Mouse (Mus musculus): ENCODE measurements at regions not wholly inside any gene's neighbourhood (a gene's known extent, or its start where the extent isn't known, plus 50 kb on each side); places are given as distances from the start of the nearest gene placed in this dataset.

- no peaks in the 10 kb centered on the region for H3K36me3 ChIP-seq (ENCODE audit: control insufficient read depth, insufficient read depth, low read length)
- 61% methylated on average over 1 of the region's 1 CpGs for WGBS
These were observed 61.3 kb upstream of the Bod1 start for GRCm38 (mm10) chr11:31732958-31733357.

GRCm38 (mm10) chr11:31734091-31734490, 62.4 kb upstream of the Bod1 start:
- Histone ChIP-seq H3K27ac (ENCODE audit: low read depth, low read length) (peak overlapping the region; percentile 50; the same call in 1 of the 2 replicates), H3K4me2 (ENCODE audit: low read length) (no peak overlapping the region), H3K4me3 (ENCODE audit: low read depth, low read length) (no peak overlapping the region), H3K27me3 (replicated peaks; ENCODE audit: control insufficient read depth, insufficient read depth, low read length) (no peaks in the 10 kb centered on the region), H3K36me3 (ENCODE audit: control insufficient read depth, insufficient read depth, low read length) (no peaks in the 10 kb centered on the region), H3K9ac (ENCODE audit: low read length) (no peak overlapping the region; the same call in 1 of the 2 replicates), H3K4me1 (ENCODE audit: control insufficient read depth, insufficient read depth, low read length) (peaks cover 4% of the 10 kb centered on the region; the same call in 1 of the 2 replicates), H3K9me3 (replicated peaks; ENCODE audit: control insufficient read depth, low read length) (no peaks in the 10 kb centered on the region)
- peak; percentile 79 for ATAC-seq
- DNase-seq (ENCODE audit: low spot score): peak; percentile 50
- 25% methylated on average over 4 of the region's 4 CpGs for WGBS

More at GRCm38 (mm10) chr11:31732958-31733357, 61.3 kb upstream of the Bod1 start:
- Histone ChIP-seq H3K4me2 (ENCODE audit: low read length) (no peak overlapping the region), H3K9ac (ENCODE audit: low read length) (no peak overlapping the region), H3K4me1 (ENCODE audit: control insufficient read depth, insufficient read depth, low read length) (peaks cover 4% of the 10 kb centered on the region; the same call in 1 of the 2 replicates), H3K4me3 (ENCODE audit: low read depth, low read length) (no peak overlapping the region), H3K27me3 (replicated peaks; ENCODE audit: control insufficient read depth, insufficient read depth, low read length) (no peaks in the 10 kb centered on the region), H3K9me3 (replicated peaks; ENCODE audit: control insufficient read depth, low read length) (no peaks in the 10 kb centered on the region), H3K27ac (ENCODE audit: low read depth, low read length) (no peak overlapping the region)
- no peak for ATAC-seq
- no peak for DNase-seq (ENCODE audit: low spot score)

- Histone ChIP-seq H3K9me3 (replicated peaks; ENCODE audit: control insufficient read depth, low read length) (no peaks in the 10 kb centered on the region), H3K27ac (ENCODE audit: low read depth, low read length) (no peak overlapping the region), H3K4me3 (ENCODE audit: low read depth, low read length) (no peak overlapping the region), H3K4me1 (ENCODE audit: control insufficient read depth, insufficient read depth, low read length) (peaks cover 4% of the 10 kb centered on the region; the same call in 1 of the 2 replicates), H3K36me3 (ENCODE audit: control insufficient read depth, insufficient read depth, low read length) (no peaks in the 10 kb centered on the region), H3K9ac (ENCODE audit: low read length) (no peak overlapping the region), H3K27me3 (replicated peaks; ENCODE audit: control insufficient read depth, insufficient read depth, low read length) (no peaks in the 10 kb centered on the region), H3K4me2 (ENCODE audit: low read length) (no peak overlapping the region)
- ATAC-seq (no peak), DNase-seq (ENCODE audit: low spot score) (no peak)
- 93% methylated on average over 6 of the region's 6 CpGs for WGBS
These were observed 63.6 kb upstream of the Bod1 start for GRCm38 (mm10) chr11:31735257-31735656.

- no peak for ATAC-seq
These were observed 64.4 kb upstream of the Bod1 start for GRCm38 (mm10) chr11:31736086-31736485.

GRCm38 (mm10) chr11:31736556-31737089, 64.9 kb upstream of the Bod1 start:
- Histone ChIP-seq H3K4me2 (ENCODE audit: low read length) (no peak overlapping the region), H3K4me1 (ENCODE audit: control insufficient read depth, insufficient read depth, low read length) (peaks cover 4% of the 10 kb centered on the region; the same call in 1 of the 2 replicates), H3K27me3 (replicated peaks; ENCODE audit: control insufficient read depth, insufficient read depth, low read length) (no peaks in the 10 kb centered on the region), H3K36me3 (ENCODE audit: control insufficient read depth, insufficient read depth, low read length) (no peaks in the 10 kb centered on the region), H3K9ac (ENCODE audit: low read length) (no peak overlapping the region), H3K27ac (ENCODE audit: low read depth, low read length) (no peak overlapping the region), H3K9me3 (replicated peaks; ENCODE audit: control insufficient read depth, low read length) (no peaks in the 10 kb centered on the region), H3K4me3 (ENCODE audit: low read depth, low read length) (no peak overlapping the region)
- 88% methylated on average over 4 of the region's 4 CpGs for WGBS
- ATAC-seq (no peak), DNase-seq (ENCODE audit: low spot score) (no peak)

More at GRCm38 (mm10) chr11:31736086-31736485, 64.4 kb upstream of the Bod1 start:
- Histone ChIP-seq H3K4me1 (ENCODE audit: control insufficient read depth, insufficient read depth, low read length) (peaks cover 4% of the 10 kb centered on the region; the same call in 1 of the 2 replicates), H3K36me3 (ENCODE audit: control insufficient read depth, insufficient read depth, low read length) (no peaks in the 10 kb centered on the region), H3K4me2 (ENCODE audit: low read length) (no peak overlapping the region), H3K4me3 (ENCODE audit: low read depth, low read length) (no peak overlapping the region), H3K9ac (ENCODE audit: low read length) (no peak overlapping the region), H3K27ac (ENCODE audit: low read depth, low read length) (no peak overlapping the region), H3K9me3 (replicated peaks; ENCODE audit: control insufficient read depth, low read length) (no peaks in the 10 kb centered on the region), H3K27me3 (replicated peaks; ENCODE audit: control insufficient read depth, insufficient read depth, low read length) (no peaks in the 10 kb centered on the region)
- no peak for DNase-seq (ENCODE audit: low spot score)

GRCm38 (mm10) chr11:31738148-31739021, 66.7 kb upstream of the Bod1 start:
- DNase-seq (ENCODE audit: low spot score) (no peak), ATAC-seq (no peak)
- peaks cover 4% of the 10 kb centered on the region; the same call in 1 of the 2 replicates for H3K4me1 ChIP-seq (ENCODE audit: control insufficient read depth, insufficient read depth, low read length)
- no peaks in the 10 kb centered on the region for H3K9me3 ChIP-seq (replicated peaks; ENCODE audit: control insufficient read depth, low read length)
- no peak overlapping the region for H3K4me2 ChIP-seq (ENCODE audit: low read length)
- WGBS: 94% methylated on average over 5 of the region's 5 CpGs
- H3K36me3 ChIP-seq (ENCODE audit: control insufficient read depth, insufficient read depth, low read length): no peaks in the 10 kb centered on the region
- no peak overlapping the region for H3K4me3 ChIP-seq (ENCODE audit: low read depth, low read length)
- no peaks in the 10 kb centered on the region for H3K27me3 ChIP-seq (replicated peaks; ENCODE audit: control insufficient read depth, insufficient read depth, low read length)
- H3K27ac ChIP-seq (ENCODE audit: low read depth, low read length): no peak overlapping the region
- no peak overlapping the region for H3K9ac ChIP-seq (ENCODE audit: low read length)

GRCm38 (mm10) chr11:31740409-31740808, 68.7 kb upstream of the Bod1 start:
- 86% methylated on average over 5 of the region's 5 CpGs for WGBS
- DNase-seq (ENCODE audit: low spot score): no peak

GRCm38 (mm10) chr11:31742160-31742559, 70.5 kb upstream of the Bod1 start:
- ATAC-seq: no peak
- Histone ChIP-seq H3K9ac (ENCODE audit: low read length) (no peak overlapping the region), H3K4me2 (ENCODE audit: low read length) (no peak overlapping the region), H3K4me3 (ENCODE audit: low read depth, low read length) (no peak overlapping the region), H3K4me1 (ENCODE audit: control insufficient read depth, insufficient read depth, low read length) (peaks cover 6% of the 10 kb centered on the region; the same call in 1 of the 2 replicates), H3K9me3 (replicated peaks; ENCODE audit: control insufficient read depth, low read length) (no peaks in the 10 kb centered on the region), H3K36me3 (ENCODE audit: control insufficient read depth, insufficient read depth, low read length) (no peaks in the 10 kb centered on the region), H3K27ac (ENCODE audit: low read depth, low read length) (no peak overlapping the region), H3K27me3 (replicated peaks; ENCODE audit: control insufficient read depth, insufficient read depth, low read length) (no peaks in the 10 kb centered on the region)
- no peak for DNase-seq (ENCODE audit: low spot score)
- 17% methylated on average over 1 of the region's 1 CpGs for WGBS

More at GRCm38 (mm10) chr11:31740409-31740808, 68.7 kb upstream of the Bod1 start:
- no peak overlapping the region for H3K9ac ChIP-seq (ENCODE audit: low read length)
- no peak overlapping the region for H3K27ac ChIP-seq (ENCODE audit: low read depth, low read length)
- H3K4me2 ChIP-seq (ENCODE audit: low read length): no peak overlapping the region
- no peaks in the 10 kb centered on the region for H3K27me3 ChIP-seq (replicated peaks; ENCODE audit: control insufficient read depth, insufficient read depth, low read length)
- no peak overlapping the region for H3K4me3 ChIP-seq (ENCODE audit: low read depth, low read length)
- H3K9me3 ChIP-seq (replicated peaks; ENCODE audit: control insufficient read depth, low read length): no peaks in the 10 kb centered on the region
- no peaks in the 10 kb centered on the region for H3K36me3 ChIP-seq (ENCODE audit: control insufficient read depth, insufficient read depth, low read length)
- H3K4me1 ChIP-seq (ENCODE audit: control insufficient read depth, insufficient read depth, low read length): peaks cover 5% of the 10 kb centered on the region; the same call in 1 of the 2 replicates
- ATAC-seq: no peak
